ENCODE assay signal across 8 mouse cellular contexts in the genomic region with DNA sequence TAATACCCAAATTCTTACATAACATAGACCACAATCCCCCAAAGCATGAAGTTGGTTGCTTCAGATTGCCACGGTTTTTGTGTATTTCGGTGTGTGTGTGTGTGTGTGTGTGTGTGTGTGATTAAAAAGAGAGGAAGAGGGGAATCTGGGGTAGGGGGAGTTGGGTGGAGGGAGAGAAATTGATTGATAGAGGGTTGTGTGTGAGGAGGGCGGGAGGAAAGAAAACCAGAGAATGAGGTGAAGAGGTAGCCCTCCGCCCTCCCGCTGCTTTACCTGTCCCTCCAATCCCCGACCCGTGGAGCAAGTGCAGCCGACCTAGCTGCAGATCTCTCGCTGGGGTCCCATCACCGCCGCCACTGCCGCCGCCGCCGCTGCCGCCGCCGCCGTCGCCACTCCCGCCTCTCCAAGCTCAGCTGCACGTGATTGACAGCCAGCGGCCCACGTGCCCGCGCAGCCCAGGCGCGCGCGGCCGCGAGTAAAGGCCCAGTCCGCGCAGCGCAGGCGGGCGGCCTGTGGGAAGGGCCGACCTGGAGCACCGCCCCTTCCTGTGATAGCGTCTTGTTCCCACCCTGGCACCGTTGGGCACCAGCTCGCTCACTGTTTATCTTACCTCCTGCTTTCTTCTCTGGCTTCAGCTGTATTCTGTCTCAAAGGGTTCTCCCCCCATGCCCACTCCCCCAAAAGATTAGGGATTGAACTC. TPM values are rescaled to one million over a fixed set of nuclear protein-coding genes. Genes with fewer than 3 reads are reported as not detected.
DNase-seq lines count a peak whose midpoint lies in the region; ATAC-seq lines count a peak whose summit lies in the region.

No protein-coding gene starts in this region.

- peaks cover 7% of the 10 kb centered on the region; the same call in 1 of the 2 replicates for H3K4me1 ChIP-seq in heart, embryonic 13.5 days
- peaks cover 8% of the 10 kb centered on the region for H3K4me1 ChIP-seq in embryonic facial prominence, embryonic 14.5 days (ENCODE audit: control insufficient read depth, insufficient read depth, low read length)
- H3K4me1 ChIP-seq in intestine, embryonic 16.5 days (ENCODE audit: control insufficient read depth, insufficient read depth, low read length): peaks cover 4% of the 10 kb centered on the region; the same call in 1 of the 2 replicates
- peaks cover 4% of the 10 kb centered on the region for H3K4me1 ChIP-seq in liver, embryonic 12.5 days

- 3% methylated on average over 42 of the region's 42 CpGs for WGBS in heart, embryonic 13.5 days
- 10% methylated on average over 7 of the region's 42 CpGs for WGBS in embryonic facial prominence, embryonic 14.5 days
- WGBS in intestine, embryonic 16.5 days: 3% methylated on average over 35 of the region's 42 CpGs
- WGBS in liver, embryonic 12.5 days (ENCODE audit: insufficient replicate concordance): 3% methylated on average over 40 of the region's 42 CpGs

- no peak for ATAC-seq in heart, embryonic 13.5 days (ENCODE audit: extremely low read depth, insufficient number of reproducible peaks, low FRiP score, low TSS enrichment)
- ATAC-seq in embryonic facial prominence, embryonic 14.5 days (ENCODE audit: low read depth): peak; percentile 92
- peak; percentile 84 for ATAC-seq in intestine, embryonic 16.5 days
- ATAC-seq in liver, embryonic 12.5 days: peak; percentile 65; the same call in 1 of the 2 replicates

- DNase-seq in heart, postnatal 10 days: no peak
- DNase-seq in brain, adult 2 months (ENCODE audit: low read depth, low spot score): peak; percentile 91
- peak; percentile 71 for DNase-seq in embryonic facial prominence, embryonic 14.5 days (ENCODE audit: low spot score)
- DNase-seq in right cerebral cortex, adult 2 months (ENCODE audit: low spot score in 2 of 2): peak; percentile 74
- DNase-seq in ovary, postnatal 10 days (ENCODE audit: low spot score): no peak

- peak overlapping the region; percentile 50 for H3K4me3 ChIP-seq in heart, embryonic 13.5 days
- peak overlapping the region; percentile 39 for H3K4me3 ChIP-seq in embryonic facial prominence, embryonic 14.5 days (ENCODE audit: low read depth, low read length)
- peak overlapping the region; percentile 42 for H3K4me3 ChIP-seq in intestine, embryonic 16.5 days (ENCODE audit: low read length)
- H3K4me3 ChIP-seq in liver, embryonic 12.5 days: peak overlapping the region; percentile 26

- peak overlapping the region; percentile 77 for H3K4me2 ChIP-seq in heart, embryonic 13.5 days
- H3K4me2 ChIP-seq in embryonic facial prominence, embryonic 14.5 days (ENCODE audit: low read depth, low read length): peak overlapping the region; percentile 81
- peak overlapping the region; percentile 77 for H3K4me2 ChIP-seq in intestine, embryonic 16.5 days (ENCODE audit: low read depth, low read length)
- peak overlapping the region; percentile 62 for H3K4me2 ChIP-seq in liver, embryonic 12.5 days

- H3K27me3 ChIP-seq in heart, embryonic 13.5 days (replicated peaks): no peaks in the 10 kb centered on the region
- no peaks in the 10 kb centered on the region for H3K27me3 ChIP-seq in embryonic facial prominence, embryonic 14.5 days (replicated peaks; ENCODE audit: control insufficient read depth, insufficient read depth, low read length)
- no peaks in the 10 kb centered on the region for H3K27me3 ChIP-seq in intestine, embryonic 16.5 days (replicated peaks; ENCODE audit: control insufficient read depth, insufficient read depth, low read length)
- peaks cover 10% of the 10 kb centered on the region for H3K27me3 ChIP-seq in liver, embryonic 12.5 days (replicated peaks)

- H3K9me3 ChIP-seq in heart, embryonic 13.5 days: no peaks in the 10 kb centered on the region
- no peaks in the 10 kb centered on the region for H3K9me3 ChIP-seq in embryonic facial prominence, embryonic 14.5 days (ENCODE audit: control insufficient read depth, low read length)
- no peaks in the 10 kb centered on the region for H3K9me3 ChIP-seq in intestine, embryonic 16.5 days (ENCODE audit: control insufficient read depth, low read length)
- H3K9me3 ChIP-seq in liver, embryonic 12.5 days (replicated peaks): no peaks in the 10 kb centered on the region

- H3K36me3 ChIP-seq in heart, embryonic 13.5 days: no peaks in the 10 kb centered on the region
- no peaks in the 10 kb centered on the region for H3K36me3 ChIP-seq in embryonic facial prominence, embryonic 14.5 days (ENCODE audit: control insufficient read depth, insufficient read depth, low read length)
- H3K36me3 ChIP-seq in intestine, embryonic 16.5 days (ENCODE audit: control insufficient read depth, insufficient read depth, low read length): no peaks in the 10 kb centered on the region
- H3K36me3 ChIP-seq in liver, embryonic 12.5 days: no peaks in the 10 kb centered on the region

- peak overlapping the region; percentile 28; the same call in 1 of the 2 replicates for H3K9ac ChIP-seq in heart, embryonic 13.5 days
- H3K9ac ChIP-seq in embryonic facial prominence, embryonic 14.5 days (ENCODE audit: low read depth, low read length): no peak overlapping the region
- no peak overlapping the region; the same call in 1 of the 2 replicates for H3K9ac ChIP-seq in intestine, embryonic 16.5 days (ENCODE audit: low read depth, low read length)
- H3K9ac ChIP-seq in liver, embryonic 12.5 days: no peak overlapping the region

- intact Hi-C loops in heart, postnatal 10 days (cut with DNase I): no loop called here

- H3K27ac ChIP-seq in heart, embryonic 13.5 days (replicated peaks): no peak overlapping the region
- no peak overlapping the region for H3K27ac ChIP-seq in embryonic facial prominence, embryonic 14.5 days (replicated peaks; ENCODE audit: low read depth, low read length)
- no peak overlapping the region for H3K27ac ChIP-seq in intestine, embryonic 16.5 days (ENCODE audit: low read length)
- no peak overlapping the region for H3K27ac ChIP-seq in liver, embryonic 12.5 days

RNA-seq across cellular contexts. Expression of a gene that starts 0.6 kb away (rescaled TPM):
- polyA plus RNA-seq in heart, embryonic 13.5 days (2015; fragmentation: Nextera tagmentation; extraction: Ambion mirVana): 0.20 and 0.96 TPM in 2 replicates
- not detected for total RNA-seq in heart, postnatal 10 days (2021)
- 2.5 and 3.3 TPM in 2 replicates for polyA plus RNA-seq in embryonic facial prominence, embryonic 14.5 days (2014; fragmentation: Nextera tagmentation; extraction: Ambion mirVana)
- 3.4 and 3.6 TPM in 2 replicates for polyA plus RNA-seq in intestine, embryonic 16.5 days (2015; fragmentation: Nextera tagmentation; extraction: Ambion mirVana)
- 0.14 TPM in 1 of 2 replicates, not detected in the other for polyA plus RNA-seq in liver, embryonic 12.5 days (2016; fragmentation: Nextera tagmentation; extraction: Ambion mirVana)

Comparison
In these comparisons a context has a peak if more than half of its experiments do, and no peak if none do; other contexts are left out.
1. DNase-seq: peak in brain, adult 2 months (single experiment), embryonic facial prominence, embryonic 14.5 days (single experiment) and right cerebral cortex, adult 2 months (2 of 2); none in heart, postnatal 10 days (0 of 2) and ovary, postnatal 10 days (single experiment).
2. Peak in every context shown above with its lines, with median percentiles within 50 percentile points of each other: H3K4me2 ChIP-seq and H3K4me3 ChIP-seq.